Mouse (Mus musculus) embryo, embryonic 10.5 days (tissue): Measurements from ENCODE around the gene Cela3a.
"Not testable (repeated sequence)": the region's sequence is repeated elsewhere in the genome, so short reads cannot be mapped to it uniquely, and the experiment has no call there.

Experiments used
- DNase-seq: peaks from one replicate; pipeline ENCODE4 v3.0.0-alpha.2; 2015; ENCODE audit warnings: low spot score

The Cela3a gene

GRCm38 (mm10) chr4:137409691-137410090 is at the start of gene Cela3a:
TSS of gene Cela3a (minus strand) at chr4:137409791.
- DNase-seq = no peak

- no peak for DNase-seq
These were observed 49.3 kb upstream of the Cela3a start for GRCm38 (mm10) chr4:137458861-137459260.

GRCm38 (mm10) chr4:137458310-137458709 is 48.7 kb upstream of the Cela3a start:
- DNase-seq = no peak

- no peak for DNase-seq
These were observed 47.7 kb upstream of the Cela3a start for GRCm38 (mm10) chr4:137457292-137457691.

- DNase-seq = no peak
These were observed 47.0 kb upstream of the Cela3a start for GRCm38 (mm10) chr4:137456581-137456980.

GRCm38 (mm10) chr4:137454582-137454981 is 45.0 kb upstream of the Cela3a start:
- DNase-seq = no peak

- DNase-seq = no peak
These were observed 43.7 kb upstream of the Cela3a start, which contains the start of gene 1700013G24Rik for GRCm38 (mm10) chr4:137453234-137453767. TSS of gene 1700013G24Rik (plus strand) at chr4:137453284.

GRCm38 (mm10) chr4:137452190-137452589 is 42.6 kb upstream of the Cela3a start:
- DNase-seq = no peak

GRCm38 (mm10) chr4:137449715-137450114 is 40.1 kb upstream of the Cela3a start:
- DNase-seq = no peak

- DNase-seq = no peak
These were observed 39.5 kb upstream of the Cela3a start for GRCm38 (mm10) chr4:137449132-137449531.

GRCm38 (mm10) chr4:137448641-137449040 is 39.0 kb upstream of the Cela3a start:
- DNase-seq = no peak

GRCm38 (mm10) chr4:137448197-137448596 is 38.6 kb upstream of the Cela3a start:
- DNase-seq = no peak

- DNase-seq = no peak
These were observed 38.0 kb upstream of the Cela3a start for GRCm38 (mm10) chr4:137447363-137448196.

GRCm38 (mm10) chr4:137445881-137446280 is 36.3 kb upstream of the Cela3a start:
- no peak for DNase-seq

- peak; percentile 86 for DNase-seq
These were observed 34.0 kb upstream of the Cela3a start for GRCm38 (mm10) chr4:137443625-137444024.

- DNase-seq = no peak
These were observed 31.7 kb upstream of the Cela3a start for GRCm38 (mm10) chr4:137441332-137441731.

- no peak for DNase-seq
These were observed 29.3 kb upstream of the Cela3a start for GRCm38 (mm10) chr4:137438842-137439241.

- DNase-seq = no peak
These were observed 27.5 kb upstream of the Cela3a start for GRCm38 (mm10) chr4:137436979-137437669.

GRCm38 (mm10) chr4:137432700-137433550 is 23.3 kb upstream of the Cela3a start:
- not testable (repeated sequence) for DNase-seq

- no peak for DNase-seq
These were observed 20.9 kb upstream of the Cela3a start, which contains the start of gene Cela3b for GRCm38 (mm10) chr4:137430502-137430901. TSS of gene Cela3b (minus strand) at chr4:137430540.

- no peak for DNase-seq
These were observed 8.3 kb upstream of the Cela3a start for GRCm38 (mm10) chr4:137417712-137418564.
